Mouse (Mus musculus) E14TG2a.4 (cell line): ENCODE measurements around the gene Oas1g.

Source experiments
- CTCF ChIP-seq: conservative IDR thresholded peaks from 2 replicates; pipeline ENCODE4 v1.5.1; 2014; ENCODE audit warnings: low read length
- POU5F1 ChIP-seq: IDR thresholded peaks from 2 replicates; pipeline ENCODE4 v1.6.1; 2014; ENCODE audit warnings: low read length, borderline replicate concordance

DNA sequence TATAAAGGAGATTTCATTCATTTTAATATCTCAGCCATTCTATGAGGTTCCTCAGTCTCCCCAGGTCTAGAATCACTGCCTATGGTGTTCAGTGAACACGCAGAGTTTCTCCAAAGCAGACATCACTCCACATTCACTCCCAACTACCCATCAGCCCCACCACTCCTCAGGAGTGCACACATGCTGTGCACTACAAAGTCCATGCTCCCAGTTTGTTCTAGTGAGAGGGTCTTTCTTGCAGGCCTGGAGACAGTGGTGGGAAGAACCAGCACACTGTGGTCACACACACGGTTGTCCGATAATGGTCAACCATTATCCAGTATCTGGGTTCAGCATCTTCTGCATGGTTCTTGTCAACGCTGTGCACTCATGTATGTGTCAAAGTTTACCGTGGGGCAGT, 14.6 kb upstream of the Oas1g start:
- TF ChIP-seq CTCF: no peak
- no peak for TF ChIP-seq POU5F1
